Mouse (Mus musculus) layer of hippocampus, adult 6 months (tissue): ENCODE measurements around the gene Rxylt1. TPM values are rescaled to one million over a fixed set of nuclear protein-coding genes. Genes with fewer than 3 reads are reported as not detected.

ENCODE experiments used
- long read RNA-seq, 2 experiments: library from polyadenylated mRNA; unstranded; transcript quantifications; one replicate each; pipeline ENCODE4 v2.0.0; 2019 to 2020
- polyA plus RNA-seq: library from polyadenylated mRNA; unstranded; fragments of <200 nt; fragmentation: Nextera tagmentation; gene quantifications from 2 replicates; pipeline ENCODE4 v1.2.3, GENCODE M21; 2021

Gene Rxylt1
- polyA plus RNA-seq, result 29.9 TPM in 2 replicates
- long read RNA-seq, experiment 1, full-length matches to known transcripts, result 46 of 68 reads
- long read RNA-seq, experiment 1, partial matches to known transcripts, result 17 of 68 reads
- long read RNA-seq, experiment 1, other reads (novel, unspliced or antisense), result 5 of 68 reads
- long read RNA-seq, experiment 2, full-length matches to known transcripts, result 132 of 156 reads
- long read RNA-seq, experiment 2, partial matches to known transcripts, result 3 of 156 reads
- long read RNA-seq, experiment 2, other reads (novel, unspliced or antisense), result 21 of 156 reads

DNA sequence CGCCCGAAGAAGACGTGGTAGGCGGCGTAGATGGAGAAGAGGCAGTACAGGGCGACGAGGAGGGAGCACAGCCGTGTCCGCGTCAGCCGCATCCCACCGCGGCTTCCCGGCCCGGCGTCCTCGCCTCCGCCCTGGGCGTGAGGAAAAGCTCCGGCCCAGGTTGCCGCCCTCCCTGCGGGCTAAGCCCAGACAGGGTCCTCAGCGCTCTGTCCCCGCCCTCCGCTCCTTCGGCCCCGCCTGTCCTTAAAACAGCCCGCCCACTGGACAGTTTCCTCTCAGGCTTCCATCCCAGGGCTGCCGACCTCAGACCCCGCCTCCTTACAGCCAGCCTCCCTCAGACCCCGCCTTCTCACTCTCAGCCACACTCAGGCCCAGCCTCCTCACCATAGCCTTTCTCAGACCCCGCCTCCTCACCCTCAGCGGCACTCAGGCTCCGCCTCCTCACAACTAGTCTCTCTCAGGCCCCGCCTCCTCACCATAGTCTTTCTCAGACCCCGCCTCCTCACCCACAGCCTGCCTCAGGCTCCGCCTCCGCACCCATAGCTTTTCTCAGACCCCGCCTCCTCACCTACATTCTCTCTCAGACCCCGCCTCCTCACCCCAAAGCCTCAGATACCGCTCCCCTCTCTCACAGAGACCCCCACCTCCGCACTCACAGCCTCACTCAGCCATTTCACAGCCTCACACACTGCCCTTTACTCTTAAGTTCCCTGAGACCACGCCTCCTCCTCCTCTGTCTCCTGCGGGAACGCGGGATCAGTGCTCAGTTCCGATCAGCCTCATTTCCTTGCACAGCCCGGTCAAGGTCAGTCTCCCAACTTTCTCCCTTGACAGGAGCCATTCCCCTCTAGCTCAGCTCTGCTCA is at the start of gene Rxylt1:
Gene Rxylt1, minus strand, starts transcription at position 392 of the 865 bp plus-strand sequence.

DNA sequence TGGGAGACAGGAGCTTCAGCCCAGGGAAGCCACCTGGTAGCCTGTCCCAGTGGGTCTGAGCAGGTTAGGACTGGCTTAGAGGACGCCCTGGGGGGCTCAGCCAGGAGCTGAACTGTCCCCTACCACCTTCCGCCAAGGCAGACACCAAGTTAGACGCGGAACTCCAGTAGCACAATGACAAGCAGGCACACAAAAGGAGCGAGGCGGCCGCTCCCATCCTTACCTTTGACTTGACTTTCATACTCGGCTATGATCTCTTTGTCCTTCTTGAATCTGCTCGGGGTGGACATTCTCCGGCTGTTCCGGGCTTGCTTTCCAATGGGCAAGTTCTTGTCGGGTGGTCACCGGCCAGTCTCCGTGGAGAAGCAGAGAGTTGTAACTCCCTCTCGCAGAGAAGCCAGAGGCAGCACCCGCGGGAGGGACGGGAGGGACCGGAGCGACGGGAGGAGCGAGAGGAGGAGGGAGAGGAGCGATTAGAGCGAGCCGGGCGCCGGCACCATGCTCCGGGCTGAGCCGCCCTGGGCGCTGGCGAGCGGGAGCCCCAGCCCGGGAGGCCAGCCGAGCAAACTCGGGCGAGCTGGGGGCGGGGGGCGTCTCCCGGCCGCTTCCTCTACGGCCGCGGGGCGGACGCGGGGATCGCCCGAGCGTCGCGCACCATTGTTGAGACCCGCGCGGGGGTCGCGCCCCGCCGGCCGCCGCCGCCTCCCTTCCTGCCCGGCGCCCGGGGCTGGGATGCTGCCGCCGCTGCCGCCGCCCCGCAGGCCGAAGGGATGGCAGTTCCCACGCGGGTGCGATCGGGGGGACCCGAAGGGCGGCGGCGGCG is 50.1 kb downstream of the Rxylt1 start, which contains the start of gene Srgap1:
Gene Srgap1, minus strand, starts transcription at position 412 of the 823 bp plus-strand sequence.

Other genes with a start within 250 kb of the Rxylt1 start
- 1.7 and 2.1 TPM in 2 replicates for gene Srgap1, start 50.1 kb downstream of the Rxylt1 start, polyA plus RNA-seq